Mouse (Mus musculus) forebrain, embryonic 10.5 days (tissue): ENCODE measurements around the gene Dgat2. TPM values are rescaled to one million over a fixed set of nuclear protein-coding genes. Genes with fewer than 3 reads are reported as not detected.
A peak's percentile ranks its signal among the peaks of the same experiment; 100 is the strongest.

Experiments used
- DNase-seq: peaks from one replicate; pipeline ENCODE4 v3.0.0-alpha.2; 2017; ENCODE audit warnings: low spot score; ENCODE audit errors: extremely low spot score
- H3K27ac ChIP-seq: fragments of 300-500 bp; sonication (generic); 2 replicates; pipeline ENCODE4 v1.5.1; 2016; ENCODE audit warnings: mild to moderate bottlenecking
- H3K27me3 ChIP-seq: fragments of 300-500 bp; sonication (generic); 2 replicates; pipeline ENCODE4 v1.6.1; 2016; ENCODE audit warnings: mild to moderate bottlenecking; ENCODE audit not compliant: poor library complexity, severe bottlenecking
- H3K36me3 ChIP-seq: fragments of 300-500 bp; sonication (generic); replicated peaks from 2 replicates; pipeline ENCODE4 v1.6.1; 2016; ENCODE audit warnings: mild to moderate bottlenecking, moderate library complexity
- H3K4me1 ChIP-seq: fragments of 300-500 bp; sonication (generic); 2 replicates; pipeline ENCODE4 v1.6.1; 2016
- H3K4me3 ChIP-seq: fragments of 300-500 bp; sonication (generic); 2 replicates; pipeline ENCODE4 v1.5.1; 2016; ENCODE audit warnings: mild to moderate bottlenecking, moderate library complexity
- H3K9me3 ChIP-seq: fragments of 300-500 bp; sonication (generic); 2 replicates; pipeline ENCODE4 v1.6.1; 2016; ENCODE audit warnings: mild to moderate bottlenecking, moderate library complexity
- WGBS: fragments of 180-500 bp; shearing (Covaris S2); methylation state at CpG from one replicate; pipeline ENCODE4 v1.1.7; 2016; 5-methylcytosine and 5-hydroxymethylcytosine counted together
- polyA plus RNA-seq: library from polyadenylated mRNA; unstranded; fragments of >200 nt; fragmentation: Nextera tagmentation; extraction: Ambion mirVana; gene quantifications from 2 replicates; pipeline ENCODE4 v1.2.1, GENCODE M21; 2016

Gene Dgat2
- polyA plus RNA-seq, 1 experiment from 2014 or later = 12.3 TPM

DNA sequence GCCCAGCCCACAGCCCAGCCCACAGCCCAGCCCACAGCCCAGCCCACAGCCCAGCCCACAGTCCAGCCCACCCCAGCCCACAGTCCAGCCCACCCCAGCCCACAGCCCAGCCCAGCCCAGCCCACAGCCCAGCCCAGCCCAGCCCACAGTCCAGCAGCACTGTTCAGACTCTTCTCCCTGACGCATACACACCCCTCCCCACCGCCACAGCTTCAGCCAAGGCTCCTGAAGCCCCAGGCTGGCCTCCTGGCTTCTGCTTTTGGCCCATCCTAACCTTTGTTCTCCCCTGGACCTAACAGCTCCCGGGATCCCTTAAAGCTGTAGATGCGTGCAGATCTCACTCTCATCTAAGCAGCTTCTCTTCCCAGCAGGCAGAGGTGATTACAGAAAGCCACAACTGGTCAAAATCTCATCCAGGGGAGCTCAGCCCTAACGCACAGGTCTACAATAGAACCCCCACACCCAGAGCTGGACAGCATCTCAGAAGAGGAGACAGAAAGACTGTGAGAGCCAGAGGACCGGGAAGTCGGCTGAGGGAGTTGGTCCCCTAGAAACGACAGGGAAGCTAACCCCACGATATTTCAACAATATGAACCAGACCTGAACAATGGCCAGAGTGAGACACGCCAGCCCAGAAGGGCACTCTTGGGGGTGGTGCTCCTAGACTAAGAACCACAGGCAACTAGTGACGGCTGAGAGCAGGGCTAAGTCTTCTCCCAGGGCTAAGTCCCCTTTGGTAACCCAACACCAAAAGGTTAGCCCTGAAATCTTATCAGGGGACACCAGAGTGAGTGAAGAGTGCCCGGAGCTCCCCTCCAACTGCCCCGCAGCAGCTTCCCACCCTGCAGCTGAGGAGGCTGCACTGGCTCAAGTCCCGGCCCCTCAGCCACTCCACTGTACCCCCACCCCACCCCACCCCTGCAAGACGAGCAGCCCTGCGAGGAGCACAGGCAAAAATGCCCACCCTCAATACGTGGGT is 26.9 kb downstream of the Dgat2 start:
- peak; percentile 73 for DNase-seq
- Histone ChIP-seq H3K9me3 (no peaks in the 10 kb centered on the region), H3K27ac (peak overlapping the region; percentile 75), H3K4me3 (peak overlapping the region; percentile 35), H3K36me3 (no peaks in the 10 kb centered on the region), H3K4me1 (peaks cover 33% of the 10 kb centered on the region), H3K27me3 (no peaks in the 10 kb centered on the region)
- WGBS = 20% methylated on average over 17 of the region's 17 CpGs

DNA sequence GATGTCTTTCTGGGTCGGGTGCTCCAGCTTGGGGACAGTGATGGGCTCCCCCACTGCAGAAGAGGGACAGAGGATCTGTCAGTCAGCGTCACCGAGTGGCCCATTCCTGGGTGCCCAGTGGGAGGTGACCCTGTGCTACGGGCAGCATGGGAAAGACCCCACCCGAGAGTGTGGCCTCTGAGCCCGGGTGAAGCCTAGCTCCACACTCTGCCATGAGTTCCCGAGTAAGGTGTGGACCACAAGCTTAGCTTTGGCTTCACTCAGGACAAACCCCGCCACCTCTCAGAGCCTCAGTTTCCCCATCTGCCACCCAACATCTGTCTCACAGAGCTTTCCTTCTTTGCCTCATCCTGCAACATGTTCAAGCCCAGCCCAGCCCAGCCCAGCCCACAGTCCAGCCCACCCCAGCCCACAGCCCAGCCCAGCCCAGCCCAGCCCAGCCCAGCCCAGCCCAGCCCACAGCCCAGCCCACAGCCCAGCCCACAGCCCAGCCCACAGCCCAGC is 27.8 kb downstream of the Dgat2 start:
- peak; percentile 37 for DNase-seq
- WGBS = 56% methylated on average over 8 of the region's 8 CpGs
- H3K9me3 ChIP-seq = no peaks in the 10 kb centered on the region

DNA sequence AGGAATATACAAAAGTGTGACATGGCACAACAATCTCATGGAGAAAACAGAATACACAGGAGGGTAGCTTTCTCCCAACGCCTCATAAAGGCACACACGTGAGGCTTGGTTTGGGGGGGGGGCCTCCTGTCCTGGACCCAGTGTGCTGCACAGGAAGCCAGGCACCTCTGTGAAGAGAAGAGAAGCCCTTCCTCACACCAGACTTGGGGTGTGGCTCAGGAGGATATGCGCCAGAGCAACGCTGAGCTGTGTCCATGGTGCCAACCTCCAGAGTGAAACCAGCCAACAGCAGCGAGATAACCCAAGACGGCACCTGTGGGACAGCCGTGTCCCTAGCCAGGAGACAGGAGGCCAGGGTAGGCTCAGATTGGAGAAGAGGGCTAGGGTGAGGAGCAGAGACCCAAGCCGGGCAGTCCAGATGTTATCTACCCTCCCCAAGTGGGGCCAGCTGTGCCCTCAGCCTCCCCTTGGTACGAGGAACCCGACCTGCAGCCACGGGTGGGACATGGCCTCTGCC is 28.8 kb downstream of the Dgat2 start:
- Histone ChIP-seq H3K27me3 (no peaks in the 10 kb centered on the region), H3K36me3 (no peaks in the 10 kb centered on the region), H3K4me3 (no peak overlapping the region), H3K4me1 (peaks cover 23% of the 10 kb centered on the region), H3K27ac (no peak overlapping the region), H3K9me3 (no peaks in the 10 kb centered on the region)
- DNase-seq = no peak
- WGBS = 91% methylated on average over 11 of the region's 11 CpGs

More for the DNA sequence above, 27.8 kb downstream of the Dgat2 start:
- H3K4me3 ChIP-seq = no peak overlapping the region; the same call in 1 of the 2 replicates
- no peaks in the 10 kb centered on the region for H3K27me3 ChIP-seq
- H3K36me3 ChIP-seq = no peaks in the 10 kb centered on the region
- peak overlapping the region; percentile 9; the same call in 1 of the 2 replicates for H3K27ac ChIP-seq
- peaks cover 31% of the 10 kb centered on the region for H3K4me1 ChIP-seq

DNA sequence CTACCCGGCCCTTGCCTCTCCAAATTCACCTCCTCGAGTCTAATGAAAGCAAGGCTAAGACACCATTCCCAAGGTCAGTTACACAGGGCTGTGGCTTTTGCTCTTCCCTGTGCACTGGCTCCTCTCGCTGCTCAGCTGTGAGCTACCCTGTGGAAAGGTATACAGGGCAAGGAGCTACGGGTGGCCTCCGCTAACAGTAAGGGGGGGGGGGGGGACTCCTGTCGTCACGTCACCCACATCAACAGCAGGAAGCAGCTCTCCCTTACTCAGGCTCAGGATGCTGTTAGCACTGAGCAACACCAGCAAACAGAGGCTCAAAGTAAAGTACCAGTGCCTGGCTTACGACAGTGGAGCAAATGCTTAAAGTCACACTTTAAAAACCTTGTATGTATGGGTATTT is 29.8 kb downstream of the Dgat2 start:
- H3K4me3 ChIP-seq = no peak overlapping the region
- no peak overlapping the region for H3K27ac ChIP-seq
- DNase-seq = no peak
- WGBS = 91% methylated on average over 8 of the region's 8 CpGs
- no peaks in the 10 kb centered on the region for H3K36me3 ChIP-seq
- H3K9me3 ChIP-seq = no peaks in the 10 kb centered on the region
- H3K27me3 ChIP-seq = no peaks in the 10 kb centered on the region
- peaks cover 22% of the 10 kb centered on the region for H3K4me1 ChIP-seq

GRCm38 (mm10) chr7:99151342-99151741 is 31.2 kb downstream of the Dgat2 start:
- peak; percentile 91 for DNase-seq
- no peaks in the 10 kb centered on the region for H3K36me3 ChIP-seq
- peaks cover 18% of the 10 kb centered on the region for H3K4me1 ChIP-seq
- WGBS = 7% methylated on average over 7 of the region's 7 CpGs
- H3K27me3 ChIP-seq = no peaks in the 10 kb centered on the region
- no peaks in the 10 kb centered on the region for H3K9me3 ChIP-seq
- H3K4me3 ChIP-seq = no peak overlapping the region
- no peak overlapping the region for H3K27ac ChIP-seq

GRCm38 (mm10) chr7:99149017-99149416 is 33.5 kb downstream of the Dgat2 start:
- Histone ChIP-seq H3K9me3 (no peaks in the 10 kb centered on the region), H3K4me3 (no peak overlapping the region), H3K36me3 (no peaks in the 10 kb centered on the region), H3K27me3 (no peaks in the 10 kb centered on the region), H3K27ac (no peak overlapping the region), H3K4me1 (peaks cover 11% of the 10 kb centered on the region)
- 75% methylated on average over 1 of the region's 1 CpGs for WGBS
- DNase-seq = no peak

GRCm38 (mm10) chr7:99147494-99147893 is 35.0 kb downstream of the Dgat2 start:
- peaks cover 11% of the 10 kb centered on the region for H3K4me1 ChIP-seq
- H3K27me3 ChIP-seq = no peaks in the 10 kb centered on the region
- no peak for DNase-seq
- no peak overlapping the region; the same call in 1 of the 2 replicates for H3K27ac ChIP-seq
- WGBS = 89% methylated on average over 7 of the region's 7 CpGs
- no peaks in the 10 kb centered on the region for H3K36me3 ChIP-seq
- no peaks in the 10 kb centered on the region for H3K9me3 ChIP-seq
- H3K4me3 ChIP-seq = no peak overlapping the region

DNA sequence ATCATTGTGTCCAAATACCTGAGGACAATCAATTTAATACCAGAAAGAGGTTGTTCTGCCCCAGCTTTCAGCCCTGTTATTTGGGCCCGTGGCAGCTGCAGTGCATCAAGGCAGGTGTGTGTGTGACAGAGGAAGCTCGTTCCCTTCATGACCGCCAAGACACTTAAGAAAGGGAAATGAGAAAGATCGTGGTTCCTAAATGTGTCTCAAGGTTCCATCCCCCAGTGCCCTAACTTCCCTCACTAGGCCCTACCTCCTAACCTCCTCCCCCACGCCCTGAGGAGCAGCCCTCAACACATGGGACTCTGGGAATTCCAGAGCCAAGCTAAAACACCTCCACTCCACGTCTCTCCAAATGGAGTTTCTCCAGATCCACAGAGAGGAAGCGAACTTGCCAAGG is 35.6 kb downstream of the Dgat2 start:
- no peak overlapping the region; the same call in 1 of the 2 replicates for H3K27ac ChIP-seq
- no peak overlapping the region for H3K4me3 ChIP-seq

GRCm38 (mm10) chr7:99146011-99146410 is 36.5 kb downstream of the Dgat2 start:
- no peak for DNase-seq
- 70% methylated on average over 7 of the region's 7 CpGs for WGBS
- H3K4me1 ChIP-seq = peaks cover 20% of the 10 kb centered on the region
- no peaks in the 10 kb centered on the region for H3K9me3 ChIP-seq
- no peaks in the 10 kb centered on the region for H3K36me3 ChIP-seq
- H3K27ac ChIP-seq = no peak overlapping the region
- no peak overlapping the region for H3K4me3 ChIP-seq
- no peaks in the 10 kb centered on the region for H3K27me3 ChIP-seq

More for the DNA sequence above, 35.6 kb downstream of the Dgat2 start:
- no peak for DNase-seq
- Histone ChIP-seq H3K36me3 (no peaks in the 10 kb centered on the region), H3K4me1 (peaks cover 16% of the 10 kb centered on the region), H3K27me3 (no peaks in the 10 kb centered on the region), H3K9me3 (no peaks in the 10 kb centered on the region)
- WGBS = 82% methylated on average over 7 of the region's 7 CpGs

DNA sequence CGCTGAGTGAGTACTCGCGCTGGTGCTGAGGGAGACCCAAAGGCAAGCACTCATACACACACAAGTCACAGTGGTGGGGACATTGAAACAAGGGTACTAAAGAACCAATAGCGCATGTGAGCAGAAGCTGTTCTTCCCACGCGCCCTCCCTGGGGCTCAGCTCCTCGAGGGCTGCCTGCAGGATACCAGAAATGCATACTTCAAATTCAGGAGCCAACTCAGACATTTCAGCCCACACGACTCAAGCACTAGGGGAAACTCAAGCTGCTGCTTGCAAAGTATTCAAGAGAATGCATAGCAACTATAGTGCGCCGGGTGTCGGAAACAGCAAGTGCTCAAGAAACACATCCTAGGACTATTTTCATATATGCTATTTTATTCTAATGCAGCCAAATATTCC is 37.9 kb downstream of the Dgat2 start:
- H3K9me3 ChIP-seq = no peaks in the 10 kb centered on the region
- 79% methylated on average over 11 of the region's 11 CpGs for WGBS
- no peak overlapping the region for H3K4me3 ChIP-seq
- DNase-seq = no peak
- H3K4me1 ChIP-seq = peaks cover 32% of the 10 kb centered on the region
- peaks cover 3% of the 10 kb centered on the region; the same call in 1 of the 2 replicates for H3K27me3 ChIP-seq
- H3K27ac ChIP-seq = no peak overlapping the region
- H3K36me3 ChIP-seq = no peaks in the 10 kb centered on the region

DNA sequence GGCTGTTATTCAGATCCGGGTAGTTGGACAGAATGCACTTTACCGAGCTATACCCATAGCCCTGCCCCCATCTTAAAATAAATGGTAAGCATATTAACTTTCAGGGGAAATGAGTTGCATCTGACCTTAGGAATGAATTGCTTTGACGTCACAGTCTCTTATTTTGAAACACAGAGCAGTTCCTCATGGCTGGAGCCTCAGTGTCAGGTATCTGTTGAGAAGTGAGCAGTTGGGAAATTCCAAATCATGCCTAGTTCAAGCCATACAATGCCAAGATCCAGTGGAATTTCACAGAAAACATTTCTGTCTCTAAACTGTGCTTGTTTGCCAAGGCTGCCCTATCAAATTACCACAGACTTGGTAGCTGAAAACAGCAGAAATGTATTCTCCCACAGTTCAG is 39.3 kb downstream of the Dgat2 start:
- DNase-seq = no peak
- WGBS = 84% methylated on average over 3 of the region's 3 CpGs
- no peaks in the 10 kb centered on the region for H3K9me3 ChIP-seq
- no peak overlapping the region for H3K27ac ChIP-seq
- H3K27me3 ChIP-seq = peaks cover 7% of the 10 kb centered on the region; the same call in 1 of the 2 replicates
- H3K4me3 ChIP-seq = no peak overlapping the region
- H3K36me3 ChIP-seq = no peaks in the 10 kb centered on the region
- peaks cover 39% of the 10 kb centered on the region for H3K4me1 ChIP-seq

GRCm38 (mm10) chr7:99141919-99142606 is 40.5 kb downstream of the Dgat2 start:
- WGBS = 34% methylated on average over 12 of the region's 12 CpGs
- no peak for DNase-seq
- peak overlapping the region; percentile 31 for H3K27ac ChIP-seq
- no peaks in the 10 kb centered on the region for H3K9me3 ChIP-seq
- peaks cover 7% of the 10 kb centered on the region; the same call in 1 of the 2 replicates for H3K27me3 ChIP-seq
- no peaks in the 10 kb centered on the region for H3K36me3 ChIP-seq
- H3K4me3 ChIP-seq = peak overlapping the region; percentile 94
- H3K4me1 ChIP-seq = peaks cover 39% of the 10 kb centered on the region
